Mouse (Mus musculus) midbrain, embryonic 16.5 days (tissue): Measurements from ENCODE around the gene Ankrd45. TPM values are rescaled to one million over a fixed set of nuclear protein-coding genes. Genes with fewer than 3 reads are reported as not detected.
A peak's percentile ranks its signal among the peaks of the same experiment; 100 is the strongest.

Experiments
- ATAC-seq: fragments of 200-750 bp; cut with Nextera tagmentation; 2 replicates; pipeline ENCODE4 v1.8.0; 2017; ENCODE audit warnings: moderate TSS enrichment
- H3K27ac ChIP-seq: fragments of 300-500 bp; sonication (generic); 2 replicates; pipeline ENCODE4 v1.5.1; 2014; ENCODE audit warnings: mild to moderate bottlenecking, low read length, mixed read lengths
- H3K27me3 ChIP-seq: fragments of 300-500 bp; sonication (generic); 2 replicates; pipeline ENCODE4 v1.6.1; 2014; ENCODE audit warnings: low read depth, low read length, mixed read lengths; ENCODE audit not compliant: control insufficient read depth, insufficient read depth
- H3K36me3 ChIP-seq: fragments of 300-500 bp; sonication (generic); 2 replicates; pipeline ENCODE4 v1.6.1; 2014; ENCODE audit warnings: mild to moderate bottlenecking, low read length, moderate library complexity, mixed read lengths; ENCODE audit not compliant: control insufficient read depth, insufficient read depth
- H3K4me1 ChIP-seq: fragments of 300-500 bp; sonication (generic); 2 replicates; pipeline ENCODE4 v1.6.1; 2014; ENCODE audit warnings: mild to moderate bottlenecking, low read length, mixed read lengths; ENCODE audit not compliant: control insufficient read depth, insufficient read depth
- H3K4me2 ChIP-seq: fragments of 300-500 bp; sonication (generic); 2 replicates; pipeline ENCODE4 v1.6.1; 2014; ENCODE audit warnings: mild to moderate bottlenecking, low read length, mixed read lengths
- H3K4me3 ChIP-seq: fragments of 300-500 bp; sonication (generic); 2 replicates; pipeline ENCODE4 v1.5.1; 2014; ENCODE audit warnings: low read depth, mild to moderate bottlenecking, low read length, moderate library complexity, mixed read lengths
- H3K9ac ChIP-seq: fragments of 300-500 bp; sonication (generic); 2 replicates; pipeline ENCODE4 v1.6.1; 2014; ENCODE audit warnings: low read depth, low read length, mixed read lengths
- H3K9me3 ChIP-seq: fragments of 300-500 bp; sonication (generic); replicated peaks from 2 replicates; pipeline ENCODE4 v1.6.1; 2014; ENCODE audit warnings: mild to moderate bottlenecking, low read length, mixed read lengths; ENCODE audit not compliant: control insufficient read depth, poor library complexity, severe bottlenecking
- WGBS: fragments of 180-500 bp; shearing (Covaris S2); extraction: QIAGEN DNeasy Blood & Tissue Kit; methylation state at CpG from one replicate; pipeline ENCODE4 v1.1.7; 2014; 5-methylcytosine and 5-hydroxymethylcytosine counted together
- polyA plus RNA-seq: library from polyadenylated mRNA; unstranded; fragments of >200 nt; fragmentation: Nextera tagmentation; extraction: Ambion mirVana; gene quantifications from 2 replicates; pipeline ENCODE4 v1.2.1, GENCODE M21; 2015

Gene Ankrd45
- polyA plus RNA-seq = 35.3 and 36.1 TPM in 2 replicates

- H3K4me2 ChIP-seq = peak within 1 kb of the TSS; percentile 56
- peak within 1 kb of the TSS; percentile 66 for H3K27ac ChIP-seq
- WGBS = 3% methylated on average over 33 of the region's 33 CpGs
- H3K4me1 ChIP-seq = peaks cover 7% of the 10 kb centered on the region
- H3K4me3 ChIP-seq = peak within 1 kb of the TSS; percentile 46
- peak; percentile 97 for ATAC-seq
- no peaks in the 10 kb centered on the region for H3K36me3 ChIP-seq
- H3K9ac ChIP-seq = peak within 1 kb of the TSS; percentile 70
- H3K27me3 ChIP-seq = no peaks in the 10 kb centered on the region
- H3K9me3 ChIP-seq = no peaks in the 10 kb centered on the region
Observed at GRCm38 (mm10) chr1:161142531-161143159, at the start of gene Ankrd45. Gene Ankrd45 (plus strand): TSS chr1:161142691.

DNA sequence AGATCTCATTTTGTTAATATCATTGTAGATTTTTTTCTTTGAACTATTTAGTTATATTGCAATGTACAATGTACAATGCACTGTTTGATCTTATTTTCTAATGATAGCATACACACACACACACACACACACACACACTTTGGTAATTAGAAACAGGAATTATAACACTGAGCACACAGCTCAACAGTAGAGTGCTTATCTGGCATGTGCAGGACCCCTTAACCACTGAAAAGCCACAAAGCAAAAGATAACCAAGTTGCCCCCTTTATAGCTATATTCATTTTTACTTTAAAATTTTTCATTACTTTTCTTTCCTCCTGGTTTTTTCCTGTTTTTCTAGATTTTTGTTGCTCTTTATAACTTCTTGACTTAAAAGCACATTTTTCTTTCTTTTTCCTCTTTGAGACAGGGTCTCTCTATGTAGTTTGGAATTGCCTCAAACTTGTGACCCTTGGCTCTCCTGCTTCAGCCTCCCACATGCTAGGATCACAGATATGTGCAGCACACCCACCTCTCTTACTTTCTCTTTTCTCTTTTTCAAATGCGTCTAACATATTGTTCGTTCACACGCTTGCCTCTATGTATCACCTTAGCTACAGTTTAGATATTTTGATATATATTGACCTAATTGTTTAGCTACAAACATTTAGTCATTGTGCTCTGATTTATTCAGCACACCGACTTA, 42.6 kb upstream of the Ankrd45 start:
- Histone ChIP-seq H3K27ac (no peak overlapping the region), H3K4me1 (no peaks in the 10 kb centered on the region), H3K36me3 (peaks cover 16% of the 10 kb centered on the region), H3K9me3 (no peaks in the 10 kb centered on the region), H3K27me3 (no peaks in the 10 kb centered on the region), H3K4me3 (no peak overlapping the region), H3K9ac (no peak overlapping the region), H3K4me2 (no peak overlapping the region)
- 97% methylated on average over 4 of the region's 4 CpGs for WGBS
- ATAC-seq = no peak

GRCm38 (mm10) chr1:161103842-161104241, 38.6 kb upstream of the Ankrd45 start:
- no peak overlapping the region for H3K9ac ChIP-seq
- H3K36me3 ChIP-seq = peaks cover 20% of the 10 kb centered on the region
- H3K27me3 ChIP-seq = no peaks in the 10 kb centered on the region
- no peak overlapping the region for H3K4me3 ChIP-seq
- H3K9me3 ChIP-seq = no peaks in the 10 kb centered on the region
- 94% methylated on average over 1 of the region's 1 CpGs for WGBS
- H3K4me1 ChIP-seq = no peaks in the 10 kb centered on the region
- no peak overlapping the region for H3K4me2 ChIP-seq
- H3K27ac ChIP-seq = no peak overlapping the region
- ATAC-seq = no peak

- H3K4me2 ChIP-seq = no peak overlapping the region
- H3K4me1 ChIP-seq = no peaks in the 10 kb centered on the region
- H3K36me3 ChIP-seq = peaks cover 11% of the 10 kb centered on the region
- no peaks in the 10 kb centered on the region for H3K27me3 ChIP-seq
- H3K9ac ChIP-seq = no peak overlapping the region
- H3K27ac ChIP-seq = no peak overlapping the region
- no peaks in the 10 kb centered on the region for H3K9me3 ChIP-seq
- WGBS = 86% methylated on average over 8 of the region's 8 CpGs
- no peak for ATAC-seq
- no peak overlapping the region for H3K4me3 ChIP-seq
Observed at GRCm38 (mm10) chr1:161109216-161109615, 33.3 kb upstream of the Ankrd45 start.

GRCm38 (mm10) chr1:161114591-161114990, 27.9 kb upstream of the Ankrd45 start:
- no peaks in the 10 kb centered on the region for H3K4me1 ChIP-seq
- H3K4me3 ChIP-seq = no peak overlapping the region
- H3K4me2 ChIP-seq = no peak overlapping the region
- H3K36me3 ChIP-seq = no peaks in the 10 kb centered on the region
- ATAC-seq = no peak
- no peaks in the 10 kb centered on the region for H3K9me3 ChIP-seq
- H3K27me3 ChIP-seq = no peaks in the 10 kb centered on the region
- no peak overlapping the region for H3K9ac ChIP-seq
- no peak overlapping the region for H3K27ac ChIP-seq

DNA sequence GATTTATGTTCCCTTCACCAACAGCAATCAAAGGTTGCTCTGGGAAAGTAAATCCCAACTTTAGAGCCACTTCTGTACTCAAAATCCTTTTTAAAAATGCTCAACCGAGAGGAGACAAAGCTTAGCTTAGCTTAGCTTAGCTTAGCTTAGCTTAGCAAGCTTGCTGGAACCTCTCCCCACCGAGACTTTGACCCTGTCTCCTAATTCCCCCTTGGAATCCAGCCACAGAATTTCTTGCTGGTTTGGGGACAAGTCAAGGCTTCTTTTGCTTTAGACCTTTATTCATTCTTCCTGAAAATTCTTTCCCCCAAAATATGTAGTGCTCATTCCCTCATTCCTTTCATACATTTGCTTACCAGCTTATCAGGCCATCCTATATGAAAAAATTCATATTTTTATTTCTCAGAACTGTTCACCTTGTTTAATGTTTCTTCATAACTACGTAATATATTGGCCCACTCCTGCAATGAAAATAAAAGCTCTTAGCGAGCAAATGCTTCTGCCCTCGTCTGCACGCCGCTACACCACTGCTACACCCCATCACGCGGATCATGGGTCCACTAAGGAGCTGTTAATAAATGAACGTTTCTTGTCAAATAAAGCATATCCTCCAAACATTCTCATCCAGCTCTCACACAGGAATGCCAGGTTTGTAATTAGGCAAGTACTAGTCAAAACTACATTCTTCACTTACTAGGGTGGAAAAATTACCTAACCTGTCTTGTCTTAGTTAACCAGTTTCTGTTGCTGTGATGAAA, 19.7 kb upstream of the Ankrd45 start:
- no peak overlapping the region for H3K4me3 ChIP-seq
- no peaks in the 10 kb centered on the region for H3K27me3 ChIP-seq
- WGBS = 89% methylated on average over 10 of the region's 10 CpGs
- no peak for ATAC-seq
- H3K27ac ChIP-seq = no peak overlapping the region
- H3K4me2 ChIP-seq = no peak overlapping the region
- 0 out of 2 replicates have a peak, but pooled peaks cover 1% of the 10 kb centered on the region for H3K4me1 ChIP-seq
- H3K9me3 ChIP-seq = no peaks in the 10 kb centered on the region
- no peak overlapping the region for H3K9ac ChIP-seq
- H3K36me3 ChIP-seq = peaks cover 8% of the 10 kb centered on the region; the same call in 1 of the 2 replicates

- Histone ChIP-seq H3K4me3 (no peak overlapping the region), H3K27me3 (no peaks in the 10 kb centered on the region), H3K4me1 (peaks cover 17% of the 10 kb centered on the region), H3K36me3 (0 out of 2 replicates have a peak, but pooled peaks cover 3% of the 10 kb centered on the region), H3K27ac (no peak overlapping the region), H3K9me3 (no peaks in the 10 kb centered on the region), H3K4me2 (no peak overlapping the region), H3K9ac (no peak overlapping the region)
- WGBS = 88% methylated on average over 1 of the region's 1 CpGs
- ATAC-seq = no peak
Observed at GRCm38 (mm10) chr1:161126461-161126860, 16.0 kb upstream of the Ankrd45 start.

GRCm38 (mm10) chr1:161130726-161131664, 11.5 kb upstream of the Ankrd45 start, which contains the start of gene Klhl20:
Gene Klhl20 (minus strand): TSS chr1:161131511.
- peak; percentile 98 for ATAC-seq
- H3K4me3 ChIP-seq = peak within 1 kb of the TSS; percentile 94
- H3K36me3 ChIP-seq = 0 out of 2 replicates have a peak, but pooled peaks cover 3% of the 10 kb centered on the region
- peaks cover 17% of the 10 kb centered on the region for H3K4me1 ChIP-seq
- H3K4me2 ChIP-seq = peak within 1 kb of the TSS; percentile 81
- H3K27me3 ChIP-seq = no peaks in the 10 kb centered on the region
- H3K27ac ChIP-seq = peak within 1 kb of the TSS; percentile 86
- WGBS = 2% methylated on average over 41 of the region's 41 CpGs
- H3K9me3 ChIP-seq = no peaks in the 10 kb centered on the region
- H3K9ac ChIP-seq = peak within 1 kb of the TSS; percentile 92
